Mouse (Mus musculus): ENCODE measurements around the gene Kcnh6. TPM values are rescaled to one million over a fixed set of nuclear protein-coding genes. Genes with fewer than 3 reads are reported as not detected.
A peak's percentile ranks its signal among the peaks of the same experiment; 100 is the strongest.

Kcnh6 gene
- polyA plus RNA-seq, 1 experiment from 2014 or later, result 0.62 TPM

- H3K27me3 ChIP-seq, result no peaks in the 10 kb centered on the region
- no peaks in the 10 kb centered on the region for H3K36me3 ChIP-seq
- H3K4me1 ChIP-seq, result no peaks in the 10 kb centered on the region
- H3K9ac ChIP-seq, result no peak overlapping the region
- no peak overlapping the region for H3K4me2 ChIP-seq
- no peaks in the 10 kb centered on the region for H3K9me3 ChIP-seq
- H3K4me3 ChIP-seq, result no peak overlapping the region
- no peak overlapping the region for H3K27ac ChIP-seq
- ATAC-seq (ENCODE audit: borderline replicate concordance, extremely low read depth, low FRiP score, low TSS enrichment), result no peak
- 50% methylated on average over 5 of the region's 5 CpGs for WGBS
These were observed 29.3 kb upstream of the Kcnh6 start for GRCm38 (mm10) chr11:105978634-105979033.

GRCm38 (mm10) chr11:105984452-105984851, 23.5 kb upstream of the Kcnh6 start:
- no peak for ATAC-seq (ENCODE audit: borderline replicate concordance, extremely low read depth, low FRiP score, low TSS enrichment)
- Histone ChIP-seq H3K36me3 (no peaks in the 10 kb centered on the region), H3K4me3 (no peak overlapping the region), H3K27me3 (no peaks in the 10 kb centered on the region), H3K4me2 (no peak overlapping the region), H3K4me1 (no peaks in the 10 kb centered on the region), H3K9ac (no peak overlapping the region), H3K27ac (no peak overlapping the region), H3K9me3 (no peaks in the 10 kb centered on the region)
- WGBS, result 75% methylated on average over 4 of the region's 4 CpGs

GRCm38 (mm10) chr11:105987446-105987845, 20.5 kb upstream of the Kcnh6 start:
- Histone ChIP-seq H3K4me3 (no peak overlapping the region), H3K4me1 (no peaks in the 10 kb centered on the region), H3K36me3 (no peaks in the 10 kb centered on the region), H3K9me3 (no peaks in the 10 kb centered on the region), H3K9ac (no peak overlapping the region), H3K4me2 (no peak overlapping the region), H3K27me3 (no peaks in the 10 kb centered on the region), H3K27ac (no peak overlapping the region)
- 53% methylated on average over 6 of the region's 6 CpGs for WGBS
- 0 out of 2 replicates have a peak, but pooled peaks have one; percentile 6 for ATAC-seq (ENCODE audit: borderline replicate concordance, extremely low read depth, low FRiP score, low TSS enrichment)

- 64% methylated on average over 6 of the region's 6 CpGs for WGBS
- ATAC-seq (ENCODE audit: borderline replicate concordance, extremely low read depth, low FRiP score, low TSS enrichment), result no peak; the same call in 1 of the 2 replicates
- no peaks in the 10 kb centered on the region for H3K9me3 ChIP-seq
These were observed 18.5 kb upstream of the Kcnh6 start for GRCm38 (mm10) chr11:105989446-105989845.

GRCm38 (mm10) chr11:105990231-105990630, 17.7 kb upstream of the Kcnh6 start:
- ATAC-seq (ENCODE audit: borderline replicate concordance, extremely low read depth, low FRiP score, low TSS enrichment), result peak; percentile 30; the same call in 1 of the 2 replicates
- Histone ChIP-seq H3K27ac (peak overlapping the region; percentile 35; the same call in 1 of the 2 replicates), H3K36me3 (no peaks in the 10 kb centered on the region), H3K9ac (no peak overlapping the region), H3K9me3 (no peaks in the 10 kb centered on the region), H3K27me3 (no peaks in the 10 kb centered on the region), H3K4me2 (no peak overlapping the region), H3K4me3 (no peak overlapping the region), H3K4me1 (no peaks in the 10 kb centered on the region)
- WGBS, result 47% methylated on average over 2 of the region's 2 CpGs

More at GRCm38 (mm10) chr11:105989446-105989845, 18.5 kb upstream of the Kcnh6 start:
- H3K9ac ChIP-seq, result no peak overlapping the region
- no peaks in the 10 kb centered on the region for H3K27me3 ChIP-seq
- no peaks in the 10 kb centered on the region for H3K4me1 ChIP-seq
- H3K27ac ChIP-seq, result no peak overlapping the region
- H3K36me3 ChIP-seq, result no peaks in the 10 kb centered on the region
- no peak overlapping the region for H3K4me2 ChIP-seq
- no peak overlapping the region for H3K4me3 ChIP-seq

GRCm38 (mm10) chr11:105994375-105994774, 13.5 kb upstream of the Kcnh6 start, which contains the start of gene Ace3:
TSS of gene Ace3 (plus strand) at chr11:105994675.
- Histone ChIP-seq H3K36me3 (no peaks in the 10 kb centered on the region), H3K4me2 (no peak within 1 kb of the TSS), H3K4me3 (no peak within 1 kb of the TSS), H3K27me3 (no peaks in the 10 kb centered on the region), H3K4me1 (no peaks in the 10 kb centered on the region), H3K9me3 (no peaks in the 10 kb centered on the region), H3K9ac (no peak within 1 kb of the TSS), H3K27ac (no peak within 1 kb of the TSS)
- WGBS, result 94% methylated on average over 3 of the region's 3 CpGs
- ATAC-seq (ENCODE audit: borderline replicate concordance, extremely low read depth, low FRiP score, low TSS enrichment), result no peak

GRCm38 (mm10) chr11:106000062-106000461, 7.9 kb upstream of the Kcnh6 start:
- Histone ChIP-seq H3K27ac (no peak overlapping the region), H3K9me3 (no peaks in the 10 kb centered on the region), H3K4me1 (no peaks in the 10 kb centered on the region), H3K9ac (no peak overlapping the region), H3K4me3 (no peak overlapping the region), H3K4me2 (no peak overlapping the region), H3K27me3 (no peaks in the 10 kb centered on the region), H3K36me3 (no peaks in the 10 kb centered on the region)
- ATAC-seq (ENCODE audit: borderline replicate concordance, extremely low read depth, low FRiP score, low TSS enrichment), result no peak
- WGBS, result 93% methylated on average over 6 of the region's 6 CpGs

GRCm38 (mm10) chr11:106001718-106002117, 6.2 kb upstream of the Kcnh6 start:
- no peak overlapping the region for H3K4me3 ChIP-seq
- no peak overlapping the region for H3K27ac ChIP-seq
- 37% methylated on average over 4 of the region's 4 CpGs for WGBS
- H3K27me3 ChIP-seq, result no peaks in the 10 kb centered on the region
- H3K4me2 ChIP-seq, result no peak overlapping the region
- ATAC-seq (ENCODE audit: borderline replicate concordance, extremely low read depth, low FRiP score, low TSS enrichment), result no peak
- no peaks in the 10 kb centered on the region for H3K9me3 ChIP-seq
- no peaks in the 10 kb centered on the region for H3K36me3 ChIP-seq
- no peak overlapping the region for H3K9ac ChIP-seq
- H3K4me1 ChIP-seq, result no peaks in the 10 kb centered on the region

GRCm38 (mm10) chr11:106004576-106004975, 3.3 kb upstream of the Kcnh6 start:
- Histone ChIP-seq H3K36me3 (no peaks in the 10 kb centered on the region), H3K4me2 (no peak overlapping the region), H3K9ac (no peak overlapping the region), H3K27me3 (peaks cover 12% of the 10 kb centered on the region; the same call in 1 of the 2 replicates), H3K27ac (no peak overlapping the region), H3K4me1 (no peaks in the 10 kb centered on the region), H3K9me3 (no peaks in the 10 kb centered on the region), H3K4me3 (no peak overlapping the region)
- ATAC-seq (ENCODE audit: borderline replicate concordance, extremely low read depth, low FRiP score, low TSS enrichment), result no peak
- 76% methylated on average over 1 of the region's 1 CpGs for WGBS

GRCm38 (mm10) chr11:106005970-106006369, 2.0 kb upstream of the Kcnh6 start:
- H3K9ac ChIP-seq, result no peak overlapping the region
- no peak overlapping the region for H3K27ac ChIP-seq

GRCm38 (mm10) chr11:106012711-106013110, 4.8 kb downstream of the Kcnh6 start:
- Histone ChIP-seq H3K4me3 (no peak overlapping the region), H3K4me2 (no peak overlapping the region), H3K4me1 (peaks cover 7% of the 10 kb centered on the region; the same call in 1 of the 2 replicates), H3K36me3 (no peaks in the 10 kb centered on the region), H3K9me3 (no peaks in the 10 kb centered on the region), H3K27me3 (peaks cover 18% of the 10 kb centered on the region), H3K9ac (no peak overlapping the region), H3K27ac (no peak overlapping the region)
- 42% methylated on average over 7 of the region's 7 CpGs for WGBS
- no peak for ATAC-seq (ENCODE audit: borderline replicate concordance, extremely low read depth, low FRiP score, low TSS enrichment)

More at GRCm38 (mm10) chr11:106005970-106006369, 2.0 kb upstream of the Kcnh6 start:
- 20% methylated on average over 5 of the region's 5 CpGs for WGBS
- no peaks in the 10 kb centered on the region for H3K36me3 ChIP-seq
- no peak overlapping the region for H3K4me2 ChIP-seq
- no peak for ATAC-seq (ENCODE audit: borderline replicate concordance, extremely low read depth, low FRiP score, low TSS enrichment)
- peaks cover 18% of the 10 kb centered on the region for H3K27me3 ChIP-seq
- no peaks in the 10 kb centered on the region for H3K4me1 ChIP-seq
- no peaks in the 10 kb centered on the region for H3K9me3 ChIP-seq
- H3K4me3 ChIP-seq, result no peak overlapping the region

- H3K9ac ChIP-seq, result no peak overlapping the region
- no peak overlapping the region for H3K27ac ChIP-seq
- H3K36me3 ChIP-seq, result no peaks in the 10 kb centered on the region
- H3K4me3 ChIP-seq, result no peak overlapping the region
- no peak overlapping the region for H3K4me2 ChIP-seq
- WGBS, result 43% methylated on average over 11 of the region's 11 CpGs
- peaks cover 7% of the 10 kb centered on the region; the same call in 1 of the 2 replicates for H3K4me1 ChIP-seq
- no peak for ATAC-seq (ENCODE audit: borderline replicate concordance, extremely low read depth, low FRiP score, low TSS enrichment)
- H3K9me3 ChIP-seq, result no peaks in the 10 kb centered on the region
- peaks cover 14% of the 10 kb centered on the region for H3K27me3 ChIP-seq
These were observed 5.8 kb downstream of the Kcnh6 start for GRCm38 (mm10) chr11:106013556-106014225.
